Mouse (Mus musculus) left cerebral cortex, adult 9 months (tissue): ENCODE results near the gene Svs2.
"Not testable (repeated sequence)": the region's sequence is repeated elsewhere in the genome, so short reads cannot be mapped to it uniquely, and the experiment has no call there.

Source experiments
- DNase-seq, 2 experiments: peaks; one replicate each; pipeline ENCODE4 v3.0.0; 2022; ENCODE audit warnings: low spot score in 2 of 2

The Svs2 gene

DNA sequence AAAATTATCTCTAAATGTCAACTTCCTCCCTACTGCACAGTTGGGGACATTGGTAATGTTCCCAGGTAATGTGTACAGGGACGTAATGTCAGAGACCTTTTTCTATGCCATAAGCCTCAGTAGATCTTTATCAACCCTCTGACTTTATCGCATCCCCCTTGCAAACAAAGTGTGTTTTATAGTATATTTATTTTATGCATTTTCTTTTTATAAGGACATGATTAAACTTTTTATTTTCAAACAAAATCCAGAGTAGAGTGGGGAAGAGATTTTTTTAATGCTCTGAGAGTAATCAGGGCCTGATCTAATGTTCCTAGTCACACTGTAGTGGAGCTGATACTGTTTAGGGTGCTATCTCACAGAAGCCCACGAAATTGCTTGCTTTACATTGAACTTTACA lies at the start of gene Svs2:
Gene Svs2 (minus strand): TSS at position 101 of the 400 bp plus-strand sequence.
- no peak for DNase-seq

DNA sequence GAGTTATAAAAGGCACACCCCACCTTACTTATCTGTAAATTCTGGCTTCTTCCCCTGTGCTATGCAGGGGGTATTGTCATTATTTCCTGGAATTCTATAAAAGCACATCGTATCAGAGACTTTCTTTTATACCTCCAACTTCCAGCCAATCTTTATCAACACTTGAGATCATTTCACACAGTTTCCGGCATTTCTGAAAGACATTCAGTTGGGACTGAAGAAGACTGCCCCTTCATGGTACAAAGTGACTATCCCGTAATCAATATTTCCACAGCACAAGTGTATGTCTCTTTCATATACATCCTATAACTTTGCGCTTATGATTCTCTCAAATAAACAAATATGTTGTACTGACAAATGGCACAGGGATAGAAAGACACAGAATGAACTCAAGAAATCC lies 40.1 kb upstream of the Svs2 start, which contains the start of gene Svs4:
Gene Svs4 (minus strand): TSS at position 101 of the 400 bp plus-strand sequence.
- no peak for DNase-seq

DNA sequence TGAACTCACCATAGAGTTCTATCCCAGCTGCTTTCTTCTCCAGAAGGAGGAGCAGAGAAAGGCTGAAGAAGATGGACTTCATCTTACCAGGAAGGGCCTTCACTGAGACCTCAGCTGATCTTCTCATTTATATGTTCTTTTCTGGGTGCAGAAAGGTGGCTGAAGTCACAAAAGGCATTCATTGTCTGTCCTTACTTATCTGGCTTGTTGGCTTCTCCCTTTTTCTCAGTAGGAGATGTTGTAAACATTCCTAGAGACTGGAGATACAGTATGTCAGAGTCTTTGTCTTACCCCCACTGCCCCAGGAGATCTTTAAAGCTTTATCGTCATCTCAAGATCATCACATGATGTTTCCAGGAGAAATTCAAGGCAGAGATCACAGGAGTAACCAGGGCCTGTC lies 18.3 kb upstream of the Svs2 start, which contains the start of gene Svs3b:
Gene Svs3b (minus strand): TSS at position 101 of the 400 bp plus-strand sequence.
- DNase-seq: not testable (repeated sequence)

DNA sequence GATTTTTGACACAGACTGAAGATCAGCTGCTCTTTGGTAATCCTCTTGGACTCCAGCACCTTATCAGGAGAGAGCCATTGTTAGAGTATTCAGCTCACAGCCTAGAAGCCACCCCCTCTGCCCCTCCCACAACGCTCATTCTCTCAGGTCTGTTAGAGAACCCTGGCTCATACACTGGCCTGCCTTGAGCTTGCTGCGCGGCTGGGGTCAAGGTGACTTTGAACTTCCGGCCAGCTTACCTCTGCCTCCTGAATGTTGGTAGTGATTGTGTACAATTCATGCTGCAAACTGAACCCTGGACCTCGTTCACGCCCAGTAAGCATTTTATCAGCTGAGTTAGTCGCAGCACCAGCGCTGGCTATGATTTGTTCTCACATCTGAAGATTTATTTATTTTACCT lies 5.6 kb downstream of the Svs2 start:
- no peak for DNase-seq

DNA sequence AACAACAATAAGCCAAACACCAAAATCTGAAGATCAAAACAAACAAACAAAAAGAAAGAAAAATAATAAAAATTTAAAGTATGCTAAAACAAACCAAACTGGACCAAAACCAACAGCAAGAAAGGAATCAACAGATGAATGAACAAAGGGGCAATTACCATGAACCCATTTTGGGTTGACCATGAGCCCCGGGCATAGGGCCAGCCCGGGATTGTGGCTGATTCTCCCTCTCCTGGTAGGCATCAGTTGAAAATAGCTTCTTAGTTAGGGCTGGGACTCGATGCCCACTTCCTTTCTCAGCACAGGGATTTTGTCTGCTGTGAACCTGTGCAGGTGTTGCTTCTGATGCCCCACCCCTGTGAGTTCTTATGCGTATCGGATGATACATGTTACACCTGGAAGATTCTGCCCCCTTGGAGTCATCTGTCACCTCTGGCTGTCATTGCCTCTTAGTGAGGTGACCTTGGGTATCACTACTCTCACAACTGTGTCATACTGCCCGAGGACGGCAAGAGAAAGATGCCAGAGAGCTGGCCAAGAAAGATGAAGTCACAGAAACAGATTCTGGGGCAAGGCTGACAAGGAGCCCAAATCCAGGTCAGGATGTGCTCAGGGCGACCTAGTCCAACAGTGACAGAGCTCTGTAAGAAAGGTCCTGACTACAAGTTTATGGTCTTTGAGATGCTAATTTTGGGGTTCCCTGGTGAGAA lies 9.8 kb downstream of the Svs2 start:
- DNase-seq: no peak

DNA sequence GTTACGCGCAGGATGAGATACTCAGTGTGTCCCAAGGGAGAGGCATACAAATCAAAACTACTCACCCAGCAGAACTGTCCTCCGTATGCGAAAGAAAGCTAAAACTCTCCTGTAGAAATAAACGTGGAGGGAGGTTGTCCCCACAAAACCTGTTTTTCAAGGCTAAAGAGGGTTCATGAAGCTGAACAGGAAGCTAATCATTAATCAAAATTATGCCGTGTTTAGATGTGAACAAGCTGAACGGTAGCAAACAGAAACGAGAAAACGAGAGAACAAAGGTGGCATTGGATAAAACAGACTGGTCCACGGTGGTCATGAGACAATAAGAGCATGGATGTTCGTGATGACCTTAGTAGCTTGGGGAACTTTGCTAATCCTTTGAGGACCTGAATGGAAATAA lies 16.7 kb downstream of the Svs2 start, which contains the start of gene Wfdc15b:
Gene Wfdc15b (minus strand): TSS at position 139 of the 400 bp plus-strand sequence.
- DNase-seq: no peak

DNA sequence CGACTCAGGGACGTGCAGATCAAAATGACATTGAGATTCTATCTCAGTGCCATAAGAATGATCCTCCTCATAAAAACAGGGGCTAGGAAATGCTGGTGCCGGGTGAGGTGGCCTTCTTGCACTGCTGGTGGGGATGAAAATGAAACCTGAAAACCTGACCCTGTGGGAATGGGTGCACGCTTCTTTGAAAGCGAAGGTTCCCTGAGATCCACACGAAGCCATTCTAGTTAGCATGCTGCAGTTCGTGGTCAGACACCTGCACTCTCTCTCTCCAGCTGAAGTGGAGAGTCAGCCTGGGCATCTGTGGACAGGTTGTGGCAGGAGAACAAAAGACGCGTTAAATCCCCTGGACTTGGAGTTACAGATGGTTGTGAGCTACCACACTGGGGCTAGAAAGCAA lies 19.0 kb downstream of the Svs2 start:
- no peak for DNase-seq

DNA sequence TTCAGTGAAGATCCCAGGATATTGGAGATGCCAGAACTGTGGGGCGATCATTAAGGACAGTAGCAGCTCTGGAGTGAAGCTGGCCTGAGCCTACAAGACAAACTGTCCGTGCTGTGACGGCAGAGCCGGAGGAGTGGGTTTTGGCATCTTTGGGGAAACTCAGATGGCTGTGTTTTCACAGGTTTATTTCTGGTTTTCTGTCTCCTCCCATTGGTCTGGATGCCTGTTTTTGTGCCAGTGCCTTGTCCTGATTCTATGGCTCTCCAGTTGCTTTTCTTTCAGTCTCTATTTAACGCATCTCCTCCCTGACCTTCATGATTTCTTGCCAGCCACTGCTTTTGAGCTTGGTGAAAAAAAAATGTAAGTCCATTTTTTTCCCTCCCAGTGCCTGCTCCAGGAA lies 25.6 kb downstream of the Svs2 start:
- peak in 1 of 2 experiments; percentile 15 for DNase-seq

DNA sequence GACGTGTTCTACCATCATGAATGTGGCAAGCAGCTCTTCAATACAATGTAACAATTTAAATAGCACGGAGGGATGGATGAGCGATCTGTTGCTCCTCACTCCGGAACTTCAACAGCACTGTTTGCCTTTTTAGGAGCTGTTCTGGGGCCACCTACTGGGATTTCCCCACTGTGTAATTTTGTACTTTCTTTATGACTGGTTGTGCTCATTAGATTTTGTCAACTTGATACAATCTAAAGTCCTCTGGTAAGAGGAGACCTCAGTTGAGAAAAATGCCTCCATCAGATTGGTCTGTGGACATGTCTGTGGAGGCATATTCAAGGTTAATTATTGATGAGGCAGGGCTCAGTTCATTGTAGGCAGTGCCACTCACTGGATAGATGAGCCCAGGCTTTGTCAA lies 27.4 kb downstream of the Svs2 start:
- no peak for DNase-seq

DNA sequence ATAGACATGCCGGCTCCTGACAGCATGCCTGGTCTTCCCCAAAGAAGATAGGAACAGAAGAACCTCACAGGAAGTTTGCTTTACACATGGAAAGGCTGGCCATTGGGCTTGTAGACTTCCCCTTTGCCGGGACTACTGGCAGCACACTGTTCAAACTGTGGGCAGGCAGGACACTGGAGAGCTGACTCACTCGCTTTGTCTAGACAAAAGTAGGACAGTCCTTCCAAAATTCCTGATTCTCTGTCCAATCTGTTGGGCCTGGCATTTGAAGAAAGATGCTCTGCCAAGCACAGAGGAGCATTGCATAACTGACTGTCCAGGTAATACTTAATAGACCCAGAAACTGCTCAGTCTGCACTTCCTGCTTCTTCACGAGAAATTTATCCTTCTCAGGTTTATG lies 31.6 kb downstream of the Svs2 start:
- DNase-seq: peak in 1 of 2 experiments; percentile 19

DNA sequence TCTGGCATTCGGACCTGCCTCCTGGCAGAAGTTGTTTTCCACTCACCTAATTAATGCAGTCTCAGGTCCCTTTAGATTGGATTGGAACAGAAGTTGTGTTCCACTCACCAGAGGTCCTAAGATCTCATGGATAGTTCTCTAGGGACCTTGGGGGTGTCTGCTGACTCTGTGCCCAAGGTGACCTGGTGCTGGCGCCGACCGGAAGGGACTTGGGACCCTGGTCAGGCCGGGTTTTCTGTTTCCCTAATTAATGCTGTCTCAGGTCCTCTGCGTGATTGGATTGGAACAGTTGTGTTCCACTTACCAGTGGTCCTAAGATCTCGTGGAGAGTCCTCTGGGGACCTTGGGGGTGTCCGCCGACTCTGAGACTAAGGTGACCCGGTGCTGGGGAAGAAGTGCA lies 32.3 kb downstream of the Svs2 start:
- not testable (repeated sequence) for DNase-seq

DNA sequence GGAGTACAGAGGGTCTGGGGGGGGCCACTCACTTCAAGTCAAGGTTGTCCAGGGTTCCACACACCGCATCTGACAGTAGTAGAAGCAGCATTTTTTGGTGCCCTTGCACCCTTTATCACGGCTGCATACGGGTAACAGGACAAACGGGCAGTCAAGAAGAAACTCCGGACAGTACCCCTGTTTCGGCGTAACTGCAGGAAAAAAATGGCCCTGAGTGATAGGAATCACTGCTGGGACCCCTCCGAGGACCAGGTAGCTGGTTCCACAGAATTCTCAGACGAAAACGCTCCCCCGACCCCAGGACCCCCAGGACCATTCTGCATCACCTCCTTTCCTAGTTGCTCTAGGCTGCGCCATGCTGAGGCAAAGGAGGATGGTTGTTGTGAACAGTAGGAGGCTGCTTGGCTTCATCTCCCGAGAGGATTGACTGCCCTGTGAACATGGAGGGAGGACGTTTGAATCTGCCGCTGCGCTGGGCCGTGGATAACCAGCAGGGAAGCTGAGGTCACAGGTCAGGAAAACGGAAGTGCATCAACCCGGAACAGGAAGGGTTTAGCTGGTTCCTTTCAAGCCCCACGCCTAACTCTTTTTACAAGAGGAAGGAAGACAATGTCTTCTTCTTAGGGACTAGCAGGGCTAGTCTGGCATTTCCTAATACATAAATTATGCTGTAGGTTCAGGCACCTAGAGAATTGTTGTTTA lies 38.5 kb downstream of the Svs2 start, which contains the start of gene Wfdc15a:
Gene Wfdc15a (minus strand): TSS at position 505 of the 702 bp plus-strand sequence.
- DNase-seq: no peak

DNA sequence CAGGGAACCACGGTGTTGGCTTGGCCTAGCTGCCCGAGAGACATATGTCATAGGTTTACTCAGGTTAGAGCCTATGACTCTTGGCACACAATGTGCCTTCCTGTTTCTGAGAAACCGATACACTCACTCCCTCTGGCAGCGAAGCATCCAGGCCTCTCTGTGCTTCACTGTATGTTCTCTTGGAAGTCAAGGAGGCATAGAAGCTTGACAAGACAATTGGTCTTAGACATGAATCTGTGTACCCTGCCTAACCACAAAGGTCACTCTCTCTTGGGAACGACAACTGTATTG lies 41.6 kb downstream of the Svs2 start:
- DNase-seq: no peak

DNA sequence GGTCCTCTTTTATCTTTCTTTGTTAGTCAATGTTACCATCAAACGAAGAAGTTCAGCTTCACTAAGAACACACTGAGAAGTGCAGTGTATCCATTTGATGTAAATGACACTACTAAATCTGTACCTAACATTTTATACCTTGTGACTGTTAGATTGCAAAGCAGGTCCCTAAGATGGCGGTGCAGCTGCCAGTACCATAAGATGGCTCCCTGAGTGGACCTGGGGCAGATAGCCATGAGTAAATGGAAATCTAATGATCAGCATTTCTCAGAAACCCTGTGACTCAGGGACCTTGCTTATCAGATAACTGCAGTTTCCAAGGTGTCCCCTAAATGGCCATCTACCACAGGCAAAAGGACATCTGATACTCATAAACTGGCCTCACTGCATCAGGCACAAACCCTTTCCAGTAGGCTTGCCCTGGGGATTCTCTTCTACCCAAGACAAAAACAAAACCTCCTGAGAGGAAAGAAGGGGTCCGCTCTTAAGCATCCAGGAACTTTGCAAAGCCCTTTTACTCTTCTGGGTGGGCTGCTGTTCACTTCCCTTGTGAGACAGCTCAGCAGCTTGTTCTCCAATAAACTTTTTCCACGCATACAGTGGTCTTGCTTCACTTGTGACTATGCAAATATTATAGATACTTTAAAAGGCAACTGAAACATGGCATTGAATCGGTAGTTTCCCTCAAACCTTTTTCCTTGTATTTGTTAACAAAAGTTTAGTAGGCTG lies 42.1 kb downstream of the Svs2 start:
- no peak for DNase-seq

DNA sequence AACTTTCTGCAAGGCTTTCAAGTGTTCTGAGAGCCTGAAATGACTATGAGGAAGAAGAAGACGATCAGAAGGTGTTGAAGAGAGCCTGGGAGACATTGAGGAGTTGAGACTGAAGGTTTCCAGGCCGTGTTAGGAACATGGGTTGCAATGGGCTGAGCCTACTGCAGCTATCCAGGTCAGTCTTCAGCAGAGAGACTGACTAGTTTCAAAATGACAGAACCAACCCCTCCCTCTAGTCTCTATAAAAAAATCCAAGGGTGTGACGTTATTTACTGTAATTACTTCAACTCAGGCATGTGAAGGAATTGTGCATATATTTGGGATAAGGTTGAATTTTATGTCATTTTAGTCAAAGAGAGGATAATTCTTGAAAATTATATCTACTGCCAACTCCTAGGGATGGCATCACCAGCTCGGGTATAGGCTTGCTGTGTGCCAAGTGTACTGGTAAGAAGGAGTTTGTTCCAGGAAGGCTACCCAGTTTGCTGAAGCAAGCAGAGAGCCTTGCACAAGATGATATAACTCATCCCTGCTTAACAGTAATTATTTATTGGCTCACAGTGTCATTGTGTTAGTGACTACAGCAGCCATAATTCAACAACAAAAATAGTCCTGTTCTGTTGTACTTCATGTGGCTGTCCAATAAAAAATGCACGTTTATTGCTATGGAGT lies 43.2 kb downstream of the Svs2 start:
- no peak for DNase-seq

DNA sequence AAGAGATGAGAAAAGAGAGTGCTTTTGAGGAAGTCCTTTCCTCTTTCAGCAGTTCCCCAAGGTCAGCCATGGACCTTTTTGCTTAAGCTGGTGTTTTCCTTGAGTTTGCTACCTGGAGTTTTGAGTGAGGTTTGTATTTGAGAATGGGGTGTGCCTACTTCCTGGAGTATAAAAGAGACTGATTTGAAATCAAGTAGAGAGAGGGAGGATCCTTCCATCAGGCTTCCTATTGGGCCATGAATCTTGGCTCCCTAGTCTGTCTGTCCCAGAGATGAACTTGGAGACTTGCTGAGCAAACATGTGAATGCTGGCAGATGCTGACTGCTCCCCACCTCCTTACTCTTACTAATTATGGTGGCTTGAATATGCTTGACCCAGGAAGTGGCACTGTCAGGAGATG lies 46.0 kb downstream of the Svs2 start:
- no peak for DNase-seq

DNA sequence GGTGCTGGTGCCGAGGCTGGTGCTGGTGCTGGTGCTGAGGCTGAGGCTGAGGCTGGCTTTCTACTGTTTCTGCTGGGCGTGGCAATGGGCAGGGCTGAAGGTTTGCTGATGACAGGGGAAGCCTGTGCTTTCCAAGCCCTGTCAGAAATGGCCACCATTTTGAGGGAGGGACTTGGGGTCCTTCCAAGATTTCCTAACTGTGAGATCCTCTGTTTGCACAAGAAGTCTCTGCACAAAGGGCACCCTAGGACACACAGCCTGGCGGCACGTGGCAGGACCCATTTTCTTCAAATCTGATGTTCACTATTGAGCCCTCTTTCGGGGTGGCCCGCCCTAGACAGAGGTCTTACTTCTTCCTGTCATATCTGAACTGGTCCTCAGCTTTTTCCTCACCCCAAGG lies 47.7 kb downstream of the Svs2 start, which contains the start of gene Wfdc12:
Gene Wfdc12 (minus strand): TSS at position 33 of the 400 bp plus-strand sequence.
- DNase-seq: no peak

DNA sequence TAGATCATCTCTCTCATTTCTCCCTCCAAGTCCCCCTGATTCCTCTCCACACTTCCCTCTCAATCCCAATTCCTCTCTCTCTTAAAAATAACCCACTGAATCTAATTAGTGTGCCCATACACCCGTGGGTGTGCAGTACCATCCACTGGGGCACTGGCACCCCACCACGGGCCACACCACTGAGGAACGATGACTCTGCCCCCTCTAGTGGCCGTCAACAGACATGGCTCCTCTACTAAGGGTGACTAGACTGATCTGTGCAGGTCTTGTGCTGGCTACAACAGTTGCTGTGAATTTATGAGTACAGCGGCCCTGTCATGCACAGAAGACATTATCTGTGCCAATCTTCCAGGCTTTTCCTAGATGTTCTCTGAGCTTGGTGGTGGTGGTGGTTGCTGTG lies 49.5 kb downstream of the Svs2 start:
- DNase-seq: no peak
